Mouse (Mus musculus) forebrain, embryonic 14.5 days (tissue): ENCODE results near the gene Cryba1. TPM values are rescaled to one million over a fixed set of nuclear protein-coding genes. Genes with fewer than 3 reads are reported as not detected.

Experiments used
- ATAC-seq: fragments of 200-750 bp; cut with Nextera tagmentation; 2 replicates; pipeline ENCODE4 v1.8.0; 2017; ENCODE audit warnings: mild to moderate bottlenecking, moderate library complexity
- DNase-seq: peaks from one replicate; pipeline ENCODE4 v3.0.0-alpha.2; 2015; ENCODE audit warnings: low spot score
- H3K27ac ChIP-seq: fragments of 300-500 bp; sonication (generic); 2 replicates; pipeline ENCODE4 v1.5.1; 2014; ENCODE audit warnings: low read depth, mild to moderate bottlenecking, control low read depth, low read length, moderate library complexity
- H3K27me3 ChIP-seq: fragments of 300-500 bp; sonication (generic); replicated peaks from 2 replicates; pipeline ENCODE4 v1.6.1; 2014; ENCODE audit warnings: low read length, control low read depth, mixed read lengths; ENCODE audit not compliant: control insufficient read depth, insufficient read depth
- H3K36me3 ChIP-seq: fragments of 300-500 bp; sonication (generic); 2 replicates; pipeline ENCODE4 v1.6.1; 2014; ENCODE audit warnings: low read length, control low read depth; ENCODE audit not compliant: control insufficient read depth, insufficient read depth
- H3K4me1 ChIP-seq: fragments of 300-500 bp; sonication (generic); 2 replicates; pipeline ENCODE4 v1.6.1; 2014; ENCODE audit warnings: antibody characterized with exemption, low read length, control low read depth; ENCODE audit not compliant: control insufficient read depth, insufficient read depth
- H3K4me2 ChIP-seq: fragments of 300-500 bp; sonication (generic); 2 replicates; pipeline ENCODE4 v1.6.1; 2014; ENCODE audit warnings: mild to moderate bottlenecking, control low read depth, low read length
- H3K4me3 ChIP-seq: fragments of 300-500 bp; sonication (generic); 2 replicates; pipeline ENCODE4 v1.5.1; 2014; ENCODE audit warnings: low read depth, low read length, control low read depth
- H3K9ac ChIP-seq: fragments of 300-500 bp; sonication (generic); 2 replicates; pipeline ENCODE4 v1.6.1; 2014; ENCODE audit warnings: mild to moderate bottlenecking, low read length, control low read depth, moderate library complexity
- H3K9me3 ChIP-seq: fragments of 300-500 bp; sonication (generic); replicated peaks from 2 replicates; pipeline ENCODE4 v1.6.1; 2016; ENCODE audit warnings: low read length, control low read depth, mixed read lengths; ENCODE audit not compliant: control insufficient read depth
- WGBS: fragments of 180-500 bp; shearing (Covaris S2); extraction: QIAGEN DNeasy Blood & Tissue Kit; methylation state at CpG from one replicate; pipeline ENCODE4 v1.1.7; 2014; 5-methylcytosine and 5-hydroxymethylcytosine counted together
- polyA plus RNA-seq: library from polyadenylated mRNA; unstranded; fragments of >200 nt; fragmentation: Nextera tagmentation; extraction: Ambion mirVana; gene quantifications from 2 replicates; pipeline ENCODE4 v1.2.1, GENCODE M21; 2014

Gene Cryba1
- polyA plus RNA-seq, 1 experiment from 2014 or later, result 1.0 TPM

GRCm38 (mm10) chr11:77672746-77673145 is 52.3 kb downstream of the Cryba1 start:
- H3K36me3 ChIP-seq, result no peaks in the 10 kb centered on the region
- no peak for DNase-seq
- H3K9ac ChIP-seq, result no peak overlapping the region
- 95% methylated on average over 2 of the region's 2 CpGs for WGBS
- no peak for ATAC-seq
- H3K4me3 ChIP-seq, result no peak overlapping the region
- H3K27me3 ChIP-seq, result no peaks in the 10 kb centered on the region
- H3K4me2 ChIP-seq, result no peak overlapping the region
- 0 out of 2 replicates have a peak, but pooled peaks cover 3% of the 10 kb centered on the region for H3K9me3 ChIP-seq
- no peaks in the 10 kb centered on the region for H3K4me1 ChIP-seq
- H3K27ac ChIP-seq, result no peak overlapping the region

Other genes with a start within 250 kb of the Cryba1 start
- 25.3 and 32.7 TPM in 2 replicates for gene Ankrd13b, start 235.6 kb downstream of the Cryba1 start, polyA plus RNA-seq
- 16.3 and 18.7 TPM in 2 replicates for gene Git1, start 231.7 kb downstream of the Cryba1 start, polyA plus RNA-seq
- 1.2 and 1.8 TPM in 2 replicates for gene Abhd15, start 210.2 kb downstream of the Cryba1 start, polyA plus RNA-seq
- 16.3 and 16.6 TPM in 2 replicates for gene Trp53i13, start 209.3 kb downstream of the Cryba1 start, polyA plus RNA-seq
- not detected in 2 replicates for gene Gm10392, start 206.1 kb downstream of the Cryba1 start, polyA plus RNA-seq
- 28.5 and 32.0 TPM in 2 replicates for gene Taok1, start 117.5 kb downstream of the Cryba1 start, polyA plus RNA-seq
- 3.5 and 6.0 TPM in 2 replicates for gene Nufip2, start 39.1 kb downstream of the Cryba1 start, polyA plus RNA-seq
- 30.0 and 37.1 TPM in 2 replicates for gene Myo18a, start 38.0 kb upstream of the Cryba1 start, polyA plus RNA-seq
- 0.55 and 0.85 TPM in 2 replicates for gene Gm10277, start 62.5 kb upstream of the Cryba1 start, polyA plus RNA-seq
- gene Pipox, start 168.8 kb upstream of the Cryba1 start, polyA plus RNA-seq, result 10.1 and 11.4 TPM in 2 replicates
- 140 and 175 TPM in 2 replicates for gene Sez6, start 205.5 kb upstream of the Cryba1 start, polyA plus RNA-seq